ENCODE assay signal across 19 mouse cellular contexts in genomic region chr9:77302340-77302739, GRCm38 (mm10). TPM values are rescaled to one million over a fixed set of nuclear protein-coding genes. Genes with fewer than 3 reads are reported as not detected.
DNase-seq lines count a peak whose midpoint lies in the region; ATAC-seq and TF ChIP-seq lines count a peak whose summit lies in the region.
"Had no signal": no experiment of that assay in that cellular context is flagged by ENCODE, and none has a peak within 500 bp of the region (broad histone marks: within the 10 kb centered on the region; RNA-seq: fewer than 3 reads in every experiment).

No protein-coding gene starts in this region.

- peak; percentile 11 for DNase-seq in forebrain, embryonic 14.5 days (ENCODE audit: low spot score)
- DNase-seq in lung, postnatal 10 days: no peak
- peak; percentile 33 for DNase-seq in brain, embryonic 14.5 days (ENCODE audit: low read depth)
- peak; percentile 10 to 23 for DNase-seq in layer of hippocampus, postnatal 10 days (ENCODE audit: low spot score in 2 of 2)
- DNase-seq in urinary bladder, adult 2 months (ENCODE audit: low spot score): no peak
- no peak for DNase-seq in spleen, postnatal 14 days (ENCODE audit: low spot score in 2 of 2)
- DNase-seq: adrenal gland, postnatal 36 days; lung, postnatal 36 days; thymus, adult 2 months had no signal

- H3K4me3 ChIP-seq in forebrain, embryonic 14.5 days (ENCODE audit: low read depth, low read length): no peak overlapping the region
- no peak overlapping the region for H3K4me3 ChIP-seq in forebrain, embryonic 15.5 days
- H3K4me3 ChIP-seq in lung, embryonic 16.5 days (ENCODE audit: low read length): no peak overlapping the region
- H3K4me3 ChIP-seq: erythroblast, embryonic 14.5 days; heart, embryonic 12.5 days; hindbrain, embryonic 15.5 days; liver, embryonic 12.5 days; midbrain, embryonic 10.5 days had no signal

- no peak for TF ChIP-seq POLR2A in brain, embryonic 14.5 days (IDR thresholded peaks at IDR 0.05; ENCODE audit: borderline replicate concordance, extremely low read depth, insufficient read depth, insufficient read length, poor library complexity, severe bottlenecking)

- WGBS in forebrain, embryonic 14.5 days: 75% methylated on average over 8 of the region's 8 CpGs
- 53% methylated on average over 8 of the region's 8 CpGs for WGBS in forebrain, embryonic 15.5 days
- WGBS in lung, embryonic 16.5 days: 51% methylated on average over 8 of the region's 8 CpGs

- no peak overlapping the region for H3K4me2 ChIP-seq in forebrain, embryonic 14.5 days (ENCODE audit: low read length)
- no peak overlapping the region for H3K4me2 ChIP-seq in forebrain, embryonic 15.5 days (replicated peaks)
- no peak overlapping the region for H3K4me2 ChIP-seq in lung, embryonic 16.5 days (ENCODE audit: low read depth, low read length)
- H3K4me2 ChIP-seq: heart, embryonic 12.5 days; hindbrain, embryonic 15.5 days; liver, embryonic 12.5 days had no signal

- H3K27me3 ChIP-seq in forebrain, embryonic 14.5 days (replicated peaks; ENCODE audit: control insufficient read depth, insufficient read depth, low read length): no peaks in the 10 kb centered on the region
- no peaks in the 10 kb centered on the region for H3K27me3 ChIP-seq in forebrain, embryonic 15.5 days
- H3K27me3 ChIP-seq in lung, embryonic 16.5 days (ENCODE audit: control insufficient read depth, insufficient read depth, low read depth, low read length): no peaks in the 10 kb centered on the region
- H3K27me3 ChIP-seq: heart, embryonic 12.5 days; hindbrain, embryonic 15.5 days; liver, embryonic 12.5 days had no signal

- no peak for ATAC-seq in forebrain, embryonic 14.5 days
- ATAC-seq in forebrain, embryonic 15.5 days (replicated peaks): no peak
- peak; percentile 43; the same call in 1 of the 2 replicates for ATAC-seq in lung, embryonic 16.5 days (ENCODE audit: low read depth)
- ATAC-seq: intestine, postnatal 0 days; liver, embryonic 12.5 days had no signal

- H3K4me1 ChIP-seq in forebrain, embryonic 14.5 days (ENCODE audit: control insufficient read depth, insufficient read depth, low read length): no peaks in the 10 kb centered on the region
- H3K4me1 ChIP-seq in forebrain, embryonic 15.5 days: peaks cover 3% of the 10 kb centered on the region; the same call in 1 of the 2 replicates
- no peaks in the 10 kb centered on the region for H3K4me1 ChIP-seq in lung, embryonic 16.5 days (replicated peaks; ENCODE audit: control insufficient read depth, insufficient read depth, low read length)
- H3K4me1 ChIP-seq: hindbrain, embryonic 15.5 days; liver, embryonic 12.5 days; midbrain, embryonic 10.5 days had no signal

- no peak for TF ChIP-seq CTCF in brain, embryonic 14.5 days (IDR thresholded peaks at IDR 0.05; ENCODE audit: borderline replicate concordance, extremely low read depth, insufficient read depth, insufficient read length)

- no peaks in the 10 kb centered on the region; the same call in 1 of the 2 replicates for H3K9me3 ChIP-seq in forebrain, embryonic 14.5 days (replicated peaks; ENCODE audit: control insufficient read depth, low read length)
- no peaks in the 10 kb centered on the region for H3K9me3 ChIP-seq in forebrain, embryonic 15.5 days
- no peaks in the 10 kb centered on the region for H3K9me3 ChIP-seq in lung, embryonic 16.5 days (ENCODE audit: control insufficient read depth, low read length)
- H3K9me3 ChIP-seq: heart, embryonic 12.5 days; liver, embryonic 12.5 days; midbrain, embryonic 10.5 days had no signal

- no peak overlapping the region for H3K27ac ChIP-seq in forebrain, embryonic 14.5 days (ENCODE audit: low read depth, low read length)
- H3K27ac ChIP-seq in forebrain, embryonic 15.5 days (replicated peaks): no peak overlapping the region
- H3K27ac ChIP-seq in lung, embryonic 16.5 days (ENCODE audit: low read length): peak overlapping the region; percentile 66
- H3K27ac ChIP-seq: hindbrain, embryonic 15.5 days; kidney, postnatal 0 days; liver, embryonic 12.5 days; midbrain, embryonic 10.5 days had no signal

- H3K36me3 ChIP-seq in forebrain, embryonic 14.5 days (ENCODE audit: control insufficient read depth, insufficient read depth, low read length): no peaks in the 10 kb centered on the region
- H3K36me3 ChIP-seq in forebrain, embryonic 15.5 days: no peaks in the 10 kb centered on the region
- H3K36me3 ChIP-seq in lung, embryonic 16.5 days (ENCODE audit: control insufficient read depth, insufficient read depth, low read length): no peaks in the 10 kb centered on the region
- H3K36me3 ChIP-seq: hindbrain, embryonic 15.5 days; liver, embryonic 12.5 days; midbrain, embryonic 10.5 days had no signal

- H3K9ac ChIP-seq in forebrain, embryonic 14.5 days (ENCODE audit: low read length): no peak overlapping the region
- H3K9ac ChIP-seq in forebrain, embryonic 15.5 days (replicated peaks): no peak overlapping the region
- no peak overlapping the region for H3K9ac ChIP-seq in lung, embryonic 16.5 days (ENCODE audit: low read length)
- H3K9ac ChIP-seq: heart, embryonic 12.5 days; hindbrain, embryonic 15.5 days; liver, embryonic 12.5 days had no signal

RNA-seq across cellular contexts. Expression of gene Mlip, which starts 50.4 kb away (rescaled TPM):
- 1.3 and 2.0 TPM in 2 replicates for polyA plus RNA-seq in forebrain, embryonic 14.5 days (2014; fragmentation: Nextera tagmentation; extraction: Ambion mirVana)
- polyA plus RNA-seq in forebrain, embryonic 15.5 days (2015; fragmentation: Nextera tagmentation; extraction: Ambion mirVana): 3.7 and 5.5 TPM in 2 replicates
- polyA plus RNA-seq in lung, embryonic 16.5 days (2015; fragmentation: Nextera tagmentation; extraction: Ambion mirVana): 4.7 and 5.6 TPM in 2 replicates
- polyA plus RNA-seq in brain, embryonic 14.5 days (2012; rRNA removed): 1.4 and 1.8 TPM in 2 replicates
- 10 to 100 TPM; 54.5 to 60.9 TPM for total RNA-seq in layer of hippocampus, postnatal 10 days (2021)
- 0.88 and 1.1 TPM in 2 replicates for polyA plus RNA-seq in urinary bladder, adult 2 months (2012; rRNA removed)
- polyA plus RNA-seq: liver, embryonic 12.5 days; small intestine, adult 2 months had no signal

Comparison
In these comparisons a context has a peak if more than half of its experiments do, and no peak if none do; other contexts are left out.
1. DNase-seq: peak in forebrain, embryonic 14.5 days (single experiment), brain, embryonic 14.5 days (single experiment) and layer of hippocampus, postnatal 10 days (2 of 2); none in lung, postnatal 10 days (single experiment), urinary bladder, adult 2 months (single experiment) and spleen, postnatal 14 days (0 of 2).